Mouse (Mus musculus): Measurements from ENCODE around the gene Nop9. TPM values are rescaled to one million over a fixed set of nuclear protein-coding genes. Genes with fewer than 3 reads are reported as not detected.

The Nop9 gene
- total RNA-seq (2015) (25.6 and 26.5 TPM in 2 replicates), total RNA-seq (2017) (27.8 and 32.2 TPM in 2 replicates)

- peak; percentile 87 for ATAC-seq (replicated peaks; ENCODE audit: poor library complexity)
Observed at GRCm38 (mm10) chr14:55745180-55745860, at the start of gene Nop9, which contains the start of gene Dhrs1. Gene Nop9 (plus strand): TSS chr14:55745693. Gene Dhrs1 (minus strand): TSS chr14:55745690.

DNA sequence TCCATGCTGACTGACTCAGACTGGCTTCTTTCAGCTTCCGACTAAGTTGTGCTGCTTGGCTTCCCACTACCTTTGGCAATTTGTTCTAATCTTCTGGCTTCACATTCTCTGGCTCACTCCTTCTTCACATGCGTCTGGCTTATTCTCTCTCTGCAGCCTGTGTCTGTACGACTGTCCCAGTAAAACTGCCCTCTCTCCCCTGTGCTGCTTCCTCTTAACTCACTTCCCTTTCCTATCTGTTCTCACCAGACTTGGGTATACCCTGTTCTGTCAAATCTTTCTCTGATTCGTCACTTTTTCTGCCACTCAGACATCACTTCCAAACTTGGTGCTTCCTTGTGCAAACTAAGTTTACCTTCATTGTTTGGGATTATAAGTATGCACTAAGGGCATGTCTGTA lies 48.3 kb upstream of the Nop9 start:
- peak; percentile 88 for ATAC-seq (replicated peaks; ENCODE audit: poor library complexity)

DNA sequence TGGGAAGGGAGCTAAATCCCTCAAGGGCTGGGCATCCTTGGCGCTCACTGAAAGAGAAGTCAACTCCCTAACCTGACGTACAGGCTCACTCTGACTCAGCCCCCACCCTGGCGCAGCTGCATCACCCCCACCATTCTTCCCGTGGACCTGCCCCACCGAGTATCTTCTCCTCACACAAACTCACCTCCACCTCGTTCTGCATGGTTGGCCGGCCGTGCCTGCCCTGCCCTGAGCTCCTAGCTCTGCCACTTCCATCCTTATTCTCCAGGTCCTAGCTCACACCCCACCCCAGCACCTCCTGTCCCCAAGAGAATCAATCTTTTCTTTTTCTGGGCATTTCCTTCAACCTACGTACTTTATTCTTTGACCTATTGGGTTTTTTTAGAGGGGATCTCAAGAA lies 44.4 kb upstream of the Nop9 start:
- ATAC-seq (replicated peaks; ENCODE audit: poor library complexity), result no peak

- no peak for ATAC-seq (replicated peaks; ENCODE audit: poor library complexity)
Observed at GRCm38 (mm10) chr14:55702761-55703160, 42.7 kb upstream of the Nop9 start.

DNA sequence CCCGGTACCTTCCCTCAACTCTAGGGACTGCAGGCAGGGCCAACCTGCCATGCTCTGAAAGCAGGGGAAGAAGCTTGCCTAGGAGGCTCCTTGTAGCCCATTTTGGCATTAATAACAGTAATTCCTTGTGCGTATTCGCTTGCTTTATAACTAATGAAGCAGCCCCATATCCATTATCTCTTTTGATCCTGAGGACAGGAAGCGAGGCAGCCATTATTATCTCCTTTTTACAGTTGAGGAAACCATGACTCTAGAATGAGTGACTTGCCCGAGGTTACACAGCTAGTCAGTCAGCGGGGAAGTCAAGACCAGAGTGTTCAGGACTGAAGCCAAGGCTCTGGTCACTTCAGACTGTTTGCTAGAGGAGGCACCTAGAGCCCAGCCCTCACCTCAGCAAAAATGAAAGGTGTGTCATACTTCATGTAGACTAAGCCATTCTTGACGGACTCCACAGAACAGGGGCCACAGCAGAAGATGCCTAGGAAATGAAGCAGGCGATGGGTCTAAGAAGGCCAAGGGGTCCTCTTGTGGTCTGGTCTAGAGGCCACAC lies 39.4 kb upstream of the Nop9 start:
- no peak for ATAC-seq (replicated peaks; ENCODE audit: poor library complexity)

- peak; percentile 76 for ATAC-seq (replicated peaks; ENCODE audit: poor library complexity)
Observed at GRCm38 (mm10) chr14:55707397-55707796, 38.1 kb upstream of the Nop9 start.

GRCm38 (mm10) chr14:55709509-55709908 lies 36.0 kb upstream of the Nop9 start:
- no peak for ATAC-seq (replicated peaks; ENCODE audit: poor library complexity)

DNA sequence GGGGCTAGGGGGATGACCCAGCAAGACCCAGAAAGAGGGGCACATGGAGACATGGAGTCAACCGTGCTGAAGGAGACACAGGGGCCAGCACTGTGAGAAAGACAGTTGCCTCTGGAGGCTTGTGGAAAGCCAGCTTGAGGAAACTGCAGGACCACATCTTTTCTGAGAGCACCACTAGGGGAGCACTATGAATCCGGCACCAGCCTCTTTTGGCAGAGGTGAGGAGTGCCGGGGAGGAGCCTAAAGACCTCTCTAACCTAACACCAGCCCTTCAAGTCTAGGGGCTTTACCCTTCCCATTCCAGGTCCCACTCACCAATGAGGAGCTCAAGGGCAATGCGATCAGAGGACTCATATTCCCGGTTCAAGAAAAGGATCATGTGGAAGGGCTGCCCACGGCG lies 33.7 kb upstream of the Nop9 start:
- ATAC-seq (replicated peaks; ENCODE audit: poor library complexity), result no peak

DNA sequence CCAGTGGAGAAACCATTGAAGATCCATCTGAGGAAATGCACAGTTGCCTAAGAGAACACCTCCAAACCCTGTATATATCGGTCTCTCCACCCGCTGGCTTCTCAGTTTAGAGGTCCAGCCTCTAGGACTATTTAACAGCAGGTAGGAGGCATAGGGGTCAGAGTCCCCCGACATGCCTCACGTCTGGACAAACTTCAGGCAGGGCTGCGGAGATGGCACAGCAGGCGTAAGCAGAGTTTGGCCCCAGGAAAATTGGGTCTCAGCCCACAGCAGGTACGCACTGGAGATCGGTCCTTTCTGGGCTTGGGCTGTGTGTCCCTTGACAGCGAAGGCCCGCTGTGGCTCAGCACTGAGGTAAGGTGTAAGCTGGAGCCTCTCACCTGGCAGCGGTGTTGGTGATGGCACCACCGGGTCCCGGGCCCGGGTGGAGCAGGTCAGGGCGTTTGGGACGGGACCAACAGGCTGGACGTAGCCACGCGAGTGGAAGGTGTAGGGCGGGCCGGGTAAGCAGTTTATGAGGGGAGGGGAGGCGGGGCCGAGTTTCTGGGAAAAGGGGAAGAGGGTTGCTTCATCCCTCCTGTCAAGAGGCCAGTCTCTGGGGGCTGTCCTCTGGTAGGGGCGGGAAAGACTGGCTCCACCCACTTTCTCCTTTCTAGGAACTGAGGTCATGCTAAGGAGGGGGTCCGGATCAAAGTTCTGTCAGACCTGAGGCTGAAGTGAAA lies 32.3 kb upstream of the Nop9 start:
- peak; percentile 86 for ATAC-seq (replicated peaks; ENCODE audit: poor library complexity)

DNA sequence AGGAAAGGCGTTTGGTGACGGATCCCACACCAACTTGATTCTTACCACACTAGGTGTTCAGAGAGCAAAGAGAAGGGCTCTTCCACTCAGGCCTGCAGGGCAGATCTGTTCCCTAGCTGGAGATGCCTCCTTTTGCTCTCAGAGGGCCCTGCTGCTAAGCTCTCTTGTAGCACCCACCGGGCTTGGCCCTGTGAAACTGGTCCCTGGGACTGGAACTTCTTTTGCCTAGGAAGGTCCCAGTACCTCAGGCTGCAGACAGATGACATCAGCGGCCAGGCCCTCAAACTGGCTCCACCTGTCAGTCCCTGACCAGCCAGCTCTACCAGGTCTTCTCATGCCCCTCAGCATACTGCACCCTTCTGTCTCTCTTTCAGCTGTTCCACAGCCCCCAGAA lies 31.8 kb upstream of the Nop9 start, which contains the start of gene Tgm1:
Gene Tgm1, minus strand, starts transcription at position 198 of the 394 bp plus-strand sequence.
- no peak for ATAC-seq (replicated peaks; ENCODE audit: poor library complexity)

- peak; percentile 27 for ATAC-seq (replicated peaks; ENCODE audit: poor library complexity)
Observed at GRCm38 (mm10) chr14:55714893-55715292, 30.6 kb upstream of the Nop9 start.

GRCm38 (mm10) chr14:55716271-55716670 lies 29.2 kb upstream of the Nop9 start:
- ATAC-seq (replicated peaks; ENCODE audit: poor library complexity), result no peak

GRCm38 (mm10) chr14:55716884-55717283 lies 28.6 kb upstream of the Nop9 start:
- ATAC-seq (replicated peaks; ENCODE audit: poor library complexity), result no peak

DNA sequence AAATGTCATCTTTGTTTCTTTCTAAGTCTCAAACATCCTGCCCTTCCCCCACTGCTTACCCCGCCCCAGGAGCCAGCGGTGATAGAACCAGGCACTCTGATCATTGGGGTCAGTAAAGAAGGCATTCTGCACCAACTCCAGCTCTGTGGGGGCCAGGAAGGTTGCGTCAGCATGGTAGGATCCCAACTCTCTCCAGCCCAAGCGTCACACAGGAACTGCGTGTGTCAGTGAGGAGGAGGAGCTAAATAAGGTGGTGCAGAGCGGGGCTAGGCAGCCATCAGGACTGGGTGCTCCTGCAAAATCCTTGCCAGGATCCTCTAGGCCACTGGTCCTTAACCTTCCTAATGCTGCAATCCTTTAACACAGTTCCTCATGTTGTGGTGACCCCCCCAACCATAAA lies 25.8 kb upstream of the Nop9 start:
- no peak for ATAC-seq (replicated peaks; ENCODE audit: poor library complexity)

GRCm38 (mm10) chr14:55720666-55721065 lies 24.8 kb upstream of the Nop9 start:
- ATAC-seq (replicated peaks; ENCODE audit: poor library complexity), result no peak

- no peak for ATAC-seq (replicated peaks; ENCODE audit: poor library complexity)
Observed at GRCm38 (mm10) chr14:55721076-55721475, 24.4 kb upstream of the Nop9 start.

- ATAC-seq (replicated peaks; ENCODE audit: poor library complexity), result peak; percentile 76
Observed at GRCm38 (mm10) chr14:55721700-55722437, 23.6 kb upstream of the Nop9 start, which contains the start of gene Rabggta. Gene Rabggta (minus strand): TSS chr14:55722263.

DNA sequence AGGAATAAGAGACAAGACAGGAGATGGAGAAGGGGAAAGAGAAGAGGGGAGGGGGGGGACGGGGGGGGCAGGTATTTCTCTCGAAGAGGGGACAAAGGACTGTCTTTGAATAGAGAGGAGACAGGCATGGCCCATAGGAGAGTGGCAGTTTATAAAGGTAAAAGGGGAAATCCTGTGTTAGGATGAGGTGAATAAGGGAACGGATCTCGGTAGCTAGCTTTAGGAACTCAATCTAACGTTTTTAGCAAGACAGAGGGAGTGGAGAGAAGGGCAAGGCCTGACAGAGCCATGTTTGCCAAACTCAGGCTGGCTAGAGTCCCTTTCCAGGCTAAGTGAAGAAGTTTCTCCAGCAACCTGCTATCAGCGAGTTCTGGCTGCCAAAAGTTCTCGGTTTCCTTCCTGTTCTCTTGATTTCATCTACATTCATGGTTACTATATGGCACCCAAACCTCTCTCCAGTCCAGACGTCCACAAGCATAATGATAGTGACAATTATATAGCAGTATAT lies 23.0 kb upstream of the Nop9 start:
- ATAC-seq (replicated peaks; ENCODE audit: poor library complexity), result no peak

DNA sequence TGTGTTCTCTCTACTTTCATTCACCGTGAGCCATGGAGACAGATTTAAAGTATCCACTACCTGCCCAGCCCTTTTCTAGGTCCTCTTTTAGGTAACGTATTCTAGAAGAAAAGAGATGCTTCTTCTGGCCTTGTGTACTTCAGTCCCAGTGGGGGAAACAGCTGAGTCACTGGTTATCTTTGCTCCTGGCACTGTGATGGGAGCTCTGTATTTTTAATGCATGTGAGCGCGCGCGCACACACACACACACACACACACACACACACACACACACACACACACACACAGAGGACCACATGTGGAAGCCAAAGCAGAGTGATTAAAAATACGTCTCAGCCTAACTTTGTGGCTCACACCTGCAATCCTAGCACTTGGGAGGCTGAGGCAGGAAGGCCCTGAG lies 22.1 kb upstream of the Nop9 start:
- ATAC-seq (replicated peaks; ENCODE audit: poor library complexity), result no peak

DNA sequence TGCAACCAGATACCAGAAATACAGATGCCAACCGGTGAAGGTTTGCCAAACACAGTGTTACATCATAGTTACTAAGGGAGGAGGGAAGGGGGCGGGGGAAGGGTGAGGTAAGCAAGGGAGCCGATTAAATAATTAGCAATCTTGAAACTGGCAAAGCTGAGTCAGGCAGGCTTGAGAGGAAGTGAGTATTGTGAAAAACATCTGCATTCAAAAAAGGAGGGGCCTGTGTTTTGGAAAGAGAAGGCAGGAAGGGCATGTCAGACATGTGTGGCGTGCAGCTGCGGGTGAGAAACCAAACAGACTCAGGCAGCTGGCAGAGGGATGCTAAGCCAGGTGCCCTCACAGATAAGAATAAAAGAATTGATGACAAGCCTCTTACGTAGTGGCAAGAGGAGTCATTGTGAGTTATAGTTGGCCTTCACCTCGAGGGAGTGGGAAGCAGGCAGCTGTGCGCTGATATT lies 21.1 kb upstream of the Nop9 start:
- peak; percentile 67 for ATAC-seq (replicated peaks; ENCODE audit: poor library complexity)

DNA sequence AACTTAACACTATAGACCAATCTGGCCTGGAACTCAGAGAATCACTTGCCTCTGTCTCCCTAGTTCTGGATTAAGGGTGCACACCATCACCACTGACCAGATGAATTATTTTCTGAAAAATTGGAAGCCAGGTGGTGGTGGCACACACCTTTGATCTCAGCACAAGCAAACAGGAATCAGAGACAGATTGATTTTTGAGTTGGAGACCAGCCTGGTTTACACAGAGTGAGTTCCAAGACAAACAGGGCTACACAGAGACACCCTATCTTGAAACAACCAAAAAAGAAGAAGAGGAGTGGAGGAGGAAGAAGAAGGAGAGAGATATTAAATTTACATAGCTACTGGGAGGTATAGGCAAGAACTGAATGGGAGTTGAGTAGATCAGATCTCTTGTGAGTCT lies 19.2 kb upstream of the Nop9 start:
- no peak for ATAC-seq (replicated peaks; ENCODE audit: poor library complexity)
